Mouse (Mus musculus) embryonic facial prominence, embryonic 13.5 days (tissue): ENCODE results near the gene Mrpl4. TPM values are rescaled to one million over a fixed set of nuclear protein-coding genes. Genes with fewer than 3 reads are reported as not detected.
A peak's percentile ranks its signal among the peaks of the same experiment; 100 is the strongest.

Experiments
- ATAC-seq: fragments of 200-750 bp; cut with Nextera tagmentation; 2 replicates; pipeline ENCODE4 v1.8.0; 2017; ENCODE audit warnings: low read depth; ENCODE audit not compliant: insufficient number of reproducible peaks, insufficient read depth, low FRiP score, low TSS enrichment
- H3K27ac ChIP-seq: fragments of 300-500 bp; sonication (generic); 2 replicates; pipeline ENCODE4 v1.5.1; 2015; ENCODE audit warnings: moderate library complexity, mild to moderate bottlenecking, inconsistent platforms
- H3K27me3 ChIP-seq: fragments of 300-500 bp; sonication (generic); 2 replicates; pipeline ENCODE4 v1.6.1; 2015; ENCODE audit warnings: mild to moderate bottlenecking, inconsistent platforms
- H3K36me3 ChIP-seq: fragments of 300-500 bp; sonication (generic); 2 replicates; pipeline ENCODE4 v1.6.1; 2015; ENCODE audit warnings: mild to moderate bottlenecking, inconsistent platforms
- H3K4me1 ChIP-seq: fragments of 300-500 bp; sonication (generic); 2 replicates; pipeline ENCODE4 v1.6.1; 2015; ENCODE audit warnings: inconsistent platforms
- H3K4me2 ChIP-seq: fragments of 300-500 bp; sonication (generic); 2 replicates; pipeline ENCODE4 v1.6.1; 2015; ENCODE audit warnings: moderate library complexity, mild to moderate bottlenecking, inconsistent platforms
- H3K4me3 ChIP-seq: fragments of 300-500 bp; sonication (generic); 2 replicates; pipeline ENCODE4 v1.5.1; 2015; ENCODE audit warnings: mild to moderate bottlenecking, inconsistent platforms
- H3K9ac ChIP-seq: fragments of 300-500 bp; sonication (generic); 2 replicates; pipeline ENCODE4 v1.6.1; 2015; ENCODE audit warnings: mild to moderate bottlenecking, inconsistent platforms
- H3K9me3 ChIP-seq: fragments of 300-500 bp; sonication (generic); 2 replicates; pipeline ENCODE4 v1.6.1; 2016; ENCODE audit warnings: inconsistent platforms
- WGBS: fragments of 180-500 bp; shearing (Covaris S2); methylation state at CpG from one replicate; pipeline ENCODE4 v1.1.7; 2015; ENCODE audit warnings: mixed read lengths; 5-methylcytosine and 5-hydroxymethylcytosine counted together
- polyA plus RNA-seq: library from polyadenylated mRNA; unstranded; fragments of >200 nt; fragmentation: Nextera tagmentation; extraction: Ambion mirVana; gene quantifications from 2 replicates; pipeline ENCODE4 v1.2.1, GENCODE M21; 2015

Mrpl4 gene
- polyA plus RNA-seq, 1 experiment from 2014 or later = 142 TPM

DNA sequence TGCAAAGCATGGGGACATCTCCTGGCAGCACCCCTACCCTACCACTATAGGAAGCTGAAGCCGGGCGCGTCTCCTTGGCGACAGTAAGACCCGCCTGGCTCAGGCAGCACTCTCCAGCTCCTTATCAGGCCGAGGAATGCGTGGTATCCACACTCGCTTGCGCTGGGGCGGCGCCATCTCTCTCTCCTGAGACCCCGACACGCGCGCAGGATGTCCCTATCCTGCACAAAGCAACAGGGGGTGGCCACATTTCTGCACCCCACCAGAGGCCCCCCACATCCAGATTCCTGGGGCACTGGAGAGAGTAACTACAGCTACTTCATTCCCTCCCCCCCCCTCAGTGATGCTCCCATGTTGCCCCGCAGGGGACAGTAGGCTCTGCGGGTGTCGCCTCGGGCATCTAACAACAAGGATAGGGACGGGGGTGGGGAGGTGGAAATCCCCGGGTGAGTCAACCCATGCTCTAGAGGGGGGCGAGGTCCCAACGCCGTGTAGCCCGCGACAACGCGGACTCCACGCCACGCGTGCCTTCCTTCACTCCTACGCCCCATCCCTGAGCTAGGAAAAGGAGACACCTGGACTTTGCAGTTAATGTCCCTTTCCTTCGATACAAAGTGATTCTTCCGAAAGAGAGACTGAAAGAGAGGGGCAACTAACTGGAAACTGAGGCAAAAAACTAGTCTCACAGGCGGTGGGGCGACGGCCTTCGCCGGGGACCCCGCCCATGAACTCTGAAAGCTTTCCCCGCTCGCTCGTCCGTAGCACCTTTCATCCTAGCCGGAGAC lies 26.9 kb upstream of the Mrpl4 start:
- Histone ChIP-seq H3K9ac (peak overlapping the region; percentile 98), H3K4me2 (peak overlapping the region; percentile 90)
- WGBS = under 1% methylated on average over 45 of the region's 45 CpGs

DNA sequence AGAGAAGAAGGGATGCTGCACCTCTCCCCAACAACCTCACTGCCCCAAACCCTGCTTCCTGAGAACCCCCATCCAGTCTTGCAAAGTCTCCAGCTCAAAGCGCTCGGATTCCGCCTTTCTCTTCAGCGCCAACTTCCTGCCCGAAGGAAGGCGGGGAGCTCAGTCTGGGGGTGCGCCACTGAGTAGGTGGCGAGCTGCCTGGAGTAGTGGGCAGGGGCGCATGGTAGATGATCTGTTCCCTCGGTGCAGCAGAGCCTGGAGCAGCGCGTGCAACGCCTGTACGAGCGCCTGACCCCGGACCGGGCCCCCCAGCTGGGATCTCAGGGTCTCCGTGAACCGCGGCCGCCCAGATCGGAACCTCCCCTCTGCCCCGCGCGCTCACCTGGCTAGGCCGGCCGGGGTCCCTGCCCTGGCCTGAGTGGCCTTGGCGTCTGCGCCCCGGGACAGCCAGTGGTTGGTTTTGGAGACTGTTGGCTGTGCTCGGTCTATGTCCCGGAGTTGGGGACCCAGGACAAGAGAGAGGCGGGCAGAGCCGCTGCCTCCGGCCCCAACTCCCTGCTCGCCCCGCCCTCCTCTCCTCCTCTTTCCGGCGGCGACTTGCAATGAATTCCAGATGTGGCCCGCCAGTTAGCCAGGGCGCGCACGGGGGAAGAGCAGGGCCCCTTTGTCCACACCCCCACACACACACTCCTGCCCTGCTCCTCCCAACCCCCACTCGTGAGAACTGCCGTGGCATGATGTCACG lies 26.1 kb upstream of the Mrpl4 start, which contains the start of gene S1pr2:
TSS of gene S1pr2 (minus strand) at position 566 of the 745 bp plus-strand sequence.
- peak within 1 kb of the TSS; percentile 90 for H3K4me3 ChIP-seq
- ATAC-seq = peak; percentile 83
- H3K4me2 ChIP-seq = peak within 1 kb of the TSS; percentile 90
- under 1% methylated on average over 47 of the region's 47 CpGs for WGBS
- H3K4me1 ChIP-seq = peaks cover 53% of the 10 kb centered on the region
- H3K27me3 ChIP-seq = no peaks in the 10 kb centered on the region
- H3K9ac ChIP-seq = peak within 1 kb of the TSS; percentile 98
- H3K9me3 ChIP-seq = no peaks in the 10 kb centered on the region
- H3K27ac ChIP-seq = peak within 1 kb of the TSS; percentile 99
- H3K36me3 ChIP-seq = no peaks in the 10 kb centered on the region

More for the DNA sequence above, 26.9 kb upstream of the Mrpl4 start:
- no peak for ATAC-seq
- peaks cover 6% of the 10 kb centered on the region for H3K36me3 ChIP-seq
- H3K27me3 ChIP-seq = no peaks in the 10 kb centered on the region
- peak overlapping the region; percentile 99 for H3K27ac ChIP-seq
- no peaks in the 10 kb centered on the region for H3K9me3 ChIP-seq
- peak overlapping the region; percentile 90 for H3K4me3 ChIP-seq
- H3K4me1 ChIP-seq = peaks cover 61% of the 10 kb centered on the region

DNA sequence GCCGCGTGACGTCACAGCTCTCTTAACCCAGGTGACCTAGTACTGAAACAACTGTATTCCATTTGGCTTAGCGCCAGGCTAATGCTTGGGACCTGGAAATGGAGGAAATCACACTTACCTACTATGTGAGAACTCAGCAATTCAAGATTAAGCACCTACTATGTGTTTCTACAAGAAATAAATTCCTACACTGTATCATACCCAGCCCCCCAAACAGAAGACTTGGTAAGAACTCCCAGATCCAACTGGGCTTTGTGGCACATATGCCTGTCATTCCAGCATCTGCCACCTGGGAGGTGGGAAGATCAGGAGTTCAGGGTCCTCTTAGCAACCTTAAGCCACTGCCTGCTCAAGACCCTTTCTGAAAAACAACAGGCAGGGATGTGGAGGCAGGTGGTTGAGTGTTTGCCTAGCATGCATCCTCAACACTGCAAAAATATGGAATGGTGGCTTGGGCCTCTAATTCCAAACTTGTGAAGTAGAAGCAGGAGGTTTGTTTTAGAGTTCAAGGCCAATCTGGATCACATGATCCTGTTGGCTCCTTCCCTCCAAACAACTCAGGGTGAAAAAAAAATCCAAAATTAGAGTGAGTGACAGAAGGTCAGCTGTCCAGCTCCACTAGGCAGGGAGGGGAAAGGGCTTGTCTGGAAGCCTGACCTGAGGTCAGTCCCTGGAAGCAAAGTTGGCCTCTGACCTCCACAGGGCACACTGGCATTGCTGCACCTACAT lies 25.4 kb upstream of the Mrpl4 start:
- Histone ChIP-seq H3K9me3 (no peaks in the 10 kb centered on the region), H3K4me1 (peaks cover 50% of the 10 kb centered on the region), H3K4me3 (peak overlapping the region; percentile 90), H3K36me3 (no peaks in the 10 kb centered on the region), H3K9ac (peak overlapping the region; percentile 98; the same call in 1 of the 2 replicates), H3K4me2 (peak overlapping the region; percentile 90), H3K27ac (peak overlapping the region; percentile 99), H3K27me3 (no peaks in the 10 kb centered on the region)
- no peak for ATAC-seq
- WGBS = 3% methylated on average over 4 of the region's 4 CpGs

DNA sequence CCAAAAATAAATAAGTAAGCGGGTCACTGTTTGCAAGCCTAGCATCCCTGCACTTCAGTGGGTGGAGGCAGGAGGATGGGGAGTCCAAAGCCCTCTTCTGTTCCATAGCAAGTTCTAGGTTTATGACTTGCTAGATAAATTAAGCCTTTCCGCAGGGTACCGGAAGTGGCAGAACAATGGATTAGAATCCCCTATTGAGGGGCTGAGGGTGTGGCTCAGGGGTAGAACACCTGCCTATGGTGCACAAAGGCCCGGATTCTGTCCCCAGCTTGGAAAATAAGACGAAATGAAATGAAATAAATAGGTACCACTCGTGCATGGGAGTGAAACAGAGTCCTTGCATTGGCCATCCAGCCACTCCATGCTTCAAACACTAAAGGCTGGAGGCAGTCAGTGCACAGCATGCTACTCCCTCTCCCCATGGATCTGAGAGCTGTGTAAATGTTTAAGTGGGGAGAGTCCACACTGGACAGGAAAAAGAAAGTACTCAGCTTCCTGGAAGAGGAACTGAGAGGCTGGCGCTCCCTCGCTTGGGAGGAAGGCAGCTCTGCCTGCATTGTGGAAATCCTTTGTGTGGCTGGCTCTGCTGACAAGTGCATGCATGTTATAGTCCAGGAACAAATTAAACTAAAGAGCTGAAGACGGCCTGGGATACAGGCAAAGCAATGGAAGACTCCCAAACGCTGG lies 24.0 kb upstream of the Mrpl4 start:
- Histone ChIP-seq H3K36me3 (no peaks in the 10 kb centered on the region), H3K27ac (peak overlapping the region; percentile 62), H3K4me3 (no peak overlapping the region), H3K9ac (peak overlapping the region; percentile 54), H3K9me3 (no peaks in the 10 kb centered on the region), H3K4me1 (peaks cover 50% of the 10 kb centered on the region), H3K27me3 (no peaks in the 10 kb centered on the region), H3K4me2 (no peak overlapping the region)
- 60% methylated on average over 10 of the region's 10 CpGs for WGBS
- ATAC-seq = no peak

DNA sequence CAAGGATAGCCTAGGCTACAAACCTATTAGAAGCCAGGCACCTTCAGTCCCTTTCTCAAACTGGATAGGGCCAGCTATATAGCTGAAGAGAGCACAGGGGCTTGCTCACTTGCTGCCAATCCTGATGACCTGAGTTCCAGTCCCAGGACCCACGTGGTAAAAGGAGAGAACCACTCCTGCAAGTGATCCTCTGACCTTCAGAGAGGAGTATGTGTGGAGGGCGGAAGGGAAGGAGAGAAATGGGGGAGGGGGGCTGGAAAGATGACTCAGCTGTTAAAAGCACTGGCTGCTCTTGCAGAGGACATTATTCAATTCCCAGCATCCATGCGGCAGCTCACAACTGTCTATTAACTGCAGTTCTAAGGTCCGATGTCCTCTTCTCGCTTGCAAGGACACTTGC lies 23.4 kb upstream of the Mrpl4 start:
- H3K4me2 ChIP-seq = no peak overlapping the region
- ATAC-seq = no peak
- H3K4me3 ChIP-seq = no peak overlapping the region
- no peaks in the 10 kb centered on the region for H3K27me3 ChIP-seq
- H3K9me3 ChIP-seq = no peaks in the 10 kb centered on the region
- no peaks in the 10 kb centered on the region for H3K36me3 ChIP-seq
- H3K4me1 ChIP-seq = peaks cover 46% of the 10 kb centered on the region
- WGBS = 56% methylated on average over 5 of the region's 5 CpGs
- H3K9ac ChIP-seq = no peak overlapping the region
- H3K27ac ChIP-seq = peak overlapping the region; percentile 62; the same call in 1 of the 2 replicates

DNA sequence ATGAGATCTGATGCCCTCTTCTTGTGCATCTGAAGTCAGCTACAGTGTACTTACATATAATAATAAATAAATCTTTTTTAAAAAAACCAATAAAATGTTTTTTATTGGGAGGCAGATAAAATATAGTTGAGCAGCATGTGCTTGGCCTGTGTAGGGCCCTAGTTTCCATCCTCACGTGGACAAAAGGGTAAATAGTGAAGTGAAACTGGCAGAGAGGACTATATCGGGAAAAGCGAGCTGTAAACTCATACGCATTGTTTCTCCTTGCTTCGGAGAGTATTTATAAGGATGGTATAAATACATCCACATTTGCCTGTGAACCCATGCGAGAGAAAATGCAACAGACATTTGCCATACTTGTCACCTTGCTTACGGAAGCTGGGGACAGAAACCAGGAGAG lies 22.8 kb upstream of the Mrpl4 start:
- H3K27me3 ChIP-seq = no peaks in the 10 kb centered on the region
- H3K4me3 ChIP-seq = no peak overlapping the region
- no peak overlapping the region for H3K9ac ChIP-seq
- ATAC-seq = no peak
- peaks cover 40% of the 10 kb centered on the region for H3K4me1 ChIP-seq
- no peaks in the 10 kb centered on the region for H3K9me3 ChIP-seq
- no peaks in the 10 kb centered on the region for H3K36me3 ChIP-seq
- H3K27ac ChIP-seq = no peak overlapping the region
- 88% methylated on average over 7 of the region's 7 CpGs for WGBS
- H3K4me2 ChIP-seq = no peak overlapping the region

DNA sequence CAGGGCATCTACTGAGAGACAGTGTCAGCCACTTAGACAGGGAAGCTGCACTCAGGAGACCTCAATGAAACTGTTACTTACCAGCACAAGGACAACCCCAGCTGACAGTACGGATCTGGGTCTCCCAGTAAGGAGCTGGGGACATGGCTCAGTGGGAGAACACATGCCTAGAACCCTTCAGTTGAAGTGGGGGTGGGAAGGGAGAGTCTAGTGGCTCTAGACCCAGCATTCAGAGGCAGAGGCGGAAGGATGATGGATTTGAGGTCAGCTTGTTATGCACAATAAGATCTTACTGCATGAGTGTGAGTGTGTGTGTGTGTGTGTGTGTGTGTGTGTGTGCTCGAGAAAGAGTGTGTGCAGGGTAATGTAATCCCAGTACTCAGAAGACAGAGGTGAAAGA lies 20.4 kb upstream of the Mrpl4 start:
- no peaks in the 10 kb centered on the region for H3K9me3 ChIP-seq
- H3K4me1 ChIP-seq = peaks cover 38% of the 10 kb centered on the region
- no peak overlapping the region for H3K4me3 ChIP-seq
- no peaks in the 10 kb centered on the region for H3K27me3 ChIP-seq
- no peak for ATAC-seq
- H3K9ac ChIP-seq = no peak overlapping the region
- no peaks in the 10 kb centered on the region for H3K36me3 ChIP-seq
- no peak overlapping the region for H3K4me2 ChIP-seq
- WGBS = 68% methylated on average over 3 of the region's 3 CpGs
- no peak overlapping the region for H3K27ac ChIP-seq

DNA sequence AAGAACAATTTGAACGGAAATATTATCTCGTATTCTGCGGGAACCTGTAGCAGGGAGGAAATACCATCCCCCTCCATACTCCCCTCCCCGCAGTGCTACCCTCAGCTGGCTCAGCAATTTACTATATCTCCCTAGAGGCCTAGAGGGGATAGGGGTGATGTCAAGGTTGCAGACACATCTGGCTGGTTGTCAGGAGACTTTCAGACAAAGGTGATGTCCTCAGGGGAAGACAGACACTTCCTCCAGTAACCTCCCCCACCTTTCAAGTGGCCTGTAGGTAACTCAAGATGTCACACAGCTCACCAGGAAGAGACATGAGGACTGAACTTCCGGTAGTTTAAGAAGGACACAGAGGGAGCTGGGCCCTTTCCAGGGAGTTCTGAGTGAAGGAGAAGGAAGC lies 19.4 kb upstream of the Mrpl4 start:
- H3K4me2 ChIP-seq = no peak overlapping the region
- H3K9me3 ChIP-seq = no peaks in the 10 kb centered on the region
- no peaks in the 10 kb centered on the region for H3K36me3 ChIP-seq
- peaks cover 41% of the 10 kb centered on the region for H3K4me1 ChIP-seq
- ATAC-seq = no peak
- H3K27ac ChIP-seq = peak overlapping the region; percentile 22
- no peak overlapping the region for H3K4me3 ChIP-seq
- H3K27me3 ChIP-seq = no peaks in the 10 kb centered on the region
- WGBS = 25% methylated on average over 5 of the region's 5 CpGs
- H3K9ac ChIP-seq = no peak overlapping the region

DNA sequence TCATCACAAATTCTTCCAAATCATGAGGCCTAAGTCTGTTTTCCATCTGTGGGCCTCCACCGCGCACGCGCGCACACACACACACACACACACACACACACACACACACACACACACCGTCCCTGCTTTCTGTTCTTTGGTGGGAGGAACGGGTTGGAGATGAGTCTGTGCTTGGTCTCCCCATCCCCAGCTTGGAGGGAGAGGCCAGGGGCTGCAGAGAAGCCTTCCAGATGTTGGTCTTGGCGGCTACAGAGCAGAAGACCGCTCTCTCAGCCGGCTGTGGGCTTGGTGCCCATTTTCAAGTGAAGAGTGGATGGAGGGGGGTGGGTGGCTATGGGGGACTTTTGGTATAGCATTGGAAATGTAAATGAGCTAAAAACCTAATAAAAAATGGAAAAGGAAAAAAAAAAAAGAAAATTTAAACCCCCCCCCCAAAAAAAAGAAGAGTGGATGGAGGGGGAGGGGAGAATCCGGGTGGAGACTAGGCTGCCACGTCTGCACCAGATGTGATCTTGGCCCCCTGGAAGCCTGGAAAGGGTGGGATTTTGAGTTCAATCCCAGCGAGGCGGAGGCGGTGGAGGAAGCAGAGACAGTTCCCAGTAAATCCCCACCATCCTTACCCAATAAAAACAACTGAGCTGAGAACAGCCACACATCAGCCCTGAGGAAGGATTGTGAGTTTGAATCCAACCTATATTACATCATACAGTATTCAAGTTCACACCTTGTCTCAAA lies 15.4 kb upstream of the Mrpl4 start:
- Histone ChIP-seq H3K27ac (peak overlapping the region; percentile 85), H3K9ac (0 out of 2 replicates have a peak overlapping the region, but pooled peaks have one; percentile 21), H3K4me1 (peaks cover 46% of the 10 kb centered on the region), H3K4me2 (0 out of 2 replicates have a peak overlapping the region, but pooled peaks have one; percentile 11), H3K9me3 (no peaks in the 10 kb centered on the region), H3K36me3 (no peaks in the 10 kb centered on the region), H3K4me3 (no peak overlapping the region), H3K27me3 (no peaks in the 10 kb centered on the region)
- 38% methylated on average over 15 of the region's 15 CpGs for WGBS
- ATAC-seq = peak; percentile 67; the same call in 1 of the 2 replicates

DNA sequence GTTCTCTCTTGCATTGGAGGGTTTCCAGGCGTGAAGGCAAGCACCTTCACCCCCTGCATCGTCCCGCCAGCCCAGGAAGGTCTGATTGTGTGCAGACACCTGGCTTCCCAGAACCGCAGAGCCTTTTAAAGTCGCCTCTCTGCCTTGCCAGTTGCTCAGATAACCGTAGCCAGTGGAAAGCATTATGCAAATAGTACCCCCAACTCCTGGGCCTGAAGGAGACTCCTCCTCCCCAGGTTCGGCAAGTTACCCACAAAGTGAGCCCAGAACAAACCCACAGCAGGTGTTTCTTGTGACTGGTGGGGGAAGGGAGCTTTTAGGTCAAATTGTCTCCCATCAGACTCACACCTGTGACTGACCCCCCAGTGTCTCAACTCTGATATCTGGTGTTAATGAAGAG lies 14.6 kb upstream of the Mrpl4 start:
- Histone ChIP-seq H3K36me3 (no peaks in the 10 kb centered on the region), H3K9ac (no peak overlapping the region), H3K27ac (peak overlapping the region; percentile 85), H3K4me2 (no peak overlapping the region), H3K4me3 (no peak overlapping the region), H3K9me3 (no peaks in the 10 kb centered on the region), H3K27me3 (no peaks in the 10 kb centered on the region), H3K4me1 (peaks cover 37% of the 10 kb centered on the region)
- WGBS = 20% methylated on average over 7 of the region's 7 CpGs
- no peak for ATAC-seq
